Mouse (Mus musculus) right cerebral cortex, postnatal 4 days (tissue): ENCODE measurements around the gene Slc39a9.
A peak's percentile ranks its signal among the peaks of the same experiment; 100 is the strongest.

Experiments
- DNase-seq: peaks from one replicate; pipeline ENCODE4 v3.0.0-alpha.2; 2022

Gene Slc39a9

GRCm38 (mm10) chr12:80654659-80655025 is 11.0 kb downstream of the Slc39a9 start:
- DNase-seq: no peak

- no peak for DNase-seq
Observed at GRCm38 (mm10) chr12:80658661-80659060, 15.0 kb downstream of the Slc39a9 start.

- DNase-seq: no peak
Observed at GRCm38 (mm10) chr12:80662322-80662721, 18.6 kb downstream of the Slc39a9 start.

- no peak for DNase-seq
Observed at GRCm38 (mm10) chr12:80663935-80664334, 20.3 kb downstream of the Slc39a9 start.

GRCm38 (mm10) chr12:80668391-80668790 is 24.7 kb downstream of the Slc39a9 start:
- DNase-seq: no peak

- DNase-seq: peak; percentile 53
Observed at GRCm38 (mm10) chr12:80673170-80673569, 29.5 kb downstream of the Slc39a9 start.

- peak; percentile 34 for DNase-seq
Observed at GRCm38 (mm10) chr12:80681340-80681739, 37.7 kb downstream of the Slc39a9 start.

GRCm38 (mm10) chr12:80683554-80683953 is 39.9 kb downstream of the Slc39a9 start:
- no peak for DNase-seq

GRCm38 (mm10) chr12:80684316-80684715 is 40.6 kb downstream of the Slc39a9 start:
- DNase-seq: no peak

GRCm38 (mm10) chr12:80687788-80688211 is 44.1 kb downstream of the Slc39a9 start:
- DNase-seq: peak; percentile 51

GRCm38 (mm10) chr12:80689696-80690095 is 46.0 kb downstream of the Slc39a9 start:
- DNase-seq: no peak

- no peak for DNase-seq
Observed at GRCm38 (mm10) chr12:80691671-80692091, 48.0 kb downstream of the Slc39a9 start.

- DNase-seq: peak; percentile 35
Observed at GRCm38 (mm10) chr12:80692269-80692972, 48.7 kb downstream of the Slc39a9 start, which contains the start of gene Plekhd1. Plekhd1 (plus strand) TSS chr12:80692591.

GRCm38 (mm10) chr12:80693700-80694099 is 50.0 kb downstream of the Slc39a9 start:
- DNase-seq: no peak

- no peak for DNase-seq
Observed at GRCm38 (mm10) chr12:80695004-80695403, 51.3 kb downstream of the Slc39a9 start.

- no peak for DNase-seq
Observed at GRCm38 (mm10) chr12:80698526-80699143, 55.0 kb downstream of the Slc39a9 start.

GRCm38 (mm10) chr12:80699144-80699531 is 55.5 kb downstream of the Slc39a9 start:
- DNase-seq: no peak

GRCm38 (mm10) chr12:80701332-80701731 is 57.6 kb downstream of the Slc39a9 start:
- no peak for DNase-seq

GRCm38 (mm10) chr12:80706208-80706914 is 62.7 kb downstream of the Slc39a9 start:
- DNase-seq: no peak

- DNase-seq: peak; percentile 41
Observed at GRCm38 (mm10) chr12:80706915-80707604, 63.4 kb downstream of the Slc39a9 start.

- no peak for DNase-seq
Observed at GRCm38 (mm10) chr12:80715915-80716314, 72.2 kb downstream of the Slc39a9 start.

GRCm38 (mm10) chr12:80719141-80719540 is 75.5 kb downstream of the Slc39a9 start:
- DNase-seq: no peak

GRCm38 (mm10) chr12:80720507-80720906 is 76.8 kb downstream of the Slc39a9 start:
- DNase-seq: no peak
